Mouse (Mus musculus) spleen, adult 2 months (tissue): ENCODE data around the gene Pros1. TPM values are rescaled to one million over a fixed set of nuclear protein-coding genes. Genes with fewer than 3 reads are reported as not detected.

ENCODE experiments used
- DNase-seq, 2 experiments: peaks; one replicate each; pipeline versions ENCODE4 v3.0.0 to v3.0.0-alpha.2; 2012 to 2021; ENCODE audit warnings: low spot score in 2 of 2, low read depth in 1 of 2
- H3K27ac ChIP-seq: fragments of 200-500 bp; 2 replicates; pipeline ENCODE4 v1.5.1; 2012; ENCODE audit warnings: low read length, inconsistent platforms; ENCODE audit not compliant: insufficient read depth
- H3K27me3 ChIP-seq: fragments of 200-500 bp; 2 replicates; pipeline ENCODE4 v1.6.1; 2012; ENCODE audit warnings: mild to moderate bottlenecking, moderate library complexity, low read length, inconsistent platforms; ENCODE audit not compliant: control insufficient read depth, insufficient read depth
- H3K36me3 ChIP-seq: fragments of 200-500 bp; 2 replicates; pipeline ENCODE4 v1.6.1; 2012; ENCODE audit warnings: mild to moderate bottlenecking, low read length, inconsistent platforms; ENCODE audit not compliant: control insufficient read depth, insufficient read depth
- H3K4me1 ChIP-seq: fragments of 200-500 bp; 2 replicates; pipeline ENCODE4 v1.6.1; 2011; ENCODE audit warnings: inconsistent platforms; ENCODE audit not compliant: control insufficient read depth, insufficient read depth, insufficient read length
- H3K4me3 ChIP-seq: fragments of 200-500 bp; 2 replicates; pipeline ENCODE4 v1.5.1; 2011; ENCODE audit warnings: mild to moderate bottlenecking, inconsistent platforms; ENCODE audit not compliant: insufficient read depth, insufficient read length; ENCODE audit errors: extremely low read depth
- CTCF ChIP-seq: fragments of 200-500 bp; IDR thresholded peaks from 2 replicates; pipeline ENCODE4 v1.5.1; 2011; ENCODE audit warnings: mild to moderate bottlenecking, inconsistent platforms; ENCODE audit not compliant: insufficient read depth, insufficient read length, insufficient replicate concordance; ENCODE audit errors: extremely low read depth
- POLR2A ChIP-seq: fragments of 200-500 bp; IDR thresholded peaks from 2 replicates; pipeline ENCODE4 v1.6.1; 2011; ENCODE audit warnings: low read depth, low read length, inconsistent platforms
- WGBS: fragments of 180-500 bp; shearing (Covaris S2); methylation state at CpG from one replicate; pipeline ENCODE4 v1.1.7; 2018; 5-methylcytosine and 5-hydroxymethylcytosine counted together
- polyA plus RNA-seq: library from polyadenylated mRNA; depleted of rRNA; stranded (reverse); fragments of >200 nt; gene quantifications from 2 replicates; pipeline ENCODE4 v1.2.3, GENCODE M21; 2012

Pros1 gene
- polyA plus RNA-seq, 1 experiment, result 2.5 TPM

GRCm38 (mm10) chr16:62858018-62858417 is 3.9 kb downstream of the Pros1 start:
- H3K4me3 ChIP-seq, result no peak overlapping the region
- no peaks in the 10 kb centered on the region for H3K36me3 ChIP-seq
- WGBS, result 84% methylated on average over 1 of the region's 1 CpGs
- no peaks in the 10 kb centered on the region; the same call in 1 of the 2 replicates for H3K27me3 ChIP-seq
- peaks cover 6% of the 10 kb centered on the region for H3K4me1 ChIP-seq
- TF ChIP-seq POLR2A (no peak), CTCF (no peak)
- DNase-seq, result no peak
- no peak overlapping the region for H3K27ac ChIP-seq

- no peak overlapping the region for H3K4me3 ChIP-seq
- no peaks in the 10 kb centered on the region for H3K36me3 ChIP-seq
- TF ChIP-seq POLR2A, result no peak
- TF ChIP-seq CTCF, result no peak
- WGBS, result 87% methylated on average over 1 of the region's 1 CpGs
- no peak overlapping the region for H3K27ac ChIP-seq
- H3K4me1 ChIP-seq, result no peaks in the 10 kb centered on the region
- H3K27me3 ChIP-seq, result no peaks in the 10 kb centered on the region
- no peak for DNase-seq
Observed at GRCm38 (mm10) chr16:62860140-62860539, 6.0 kb downstream of the Pros1 start.

GRCm38 (mm10) chr16:62861455-62861854 is 7.3 kb downstream of the Pros1 start:
- Histone ChIP-seq H3K4me1 (no peaks in the 10 kb centered on the region), H3K27ac (no peak overlapping the region), H3K27me3 (no peaks in the 10 kb centered on the region), H3K4me3 (no peak overlapping the region), H3K36me3 (no peaks in the 10 kb centered on the region)
- TF ChIP-seq CTCF (no peak), POLR2A (no peak)
- WGBS, result 55% methylated on average over 6 of the region's 6 CpGs
- DNase-seq, result no peak

- H3K36me3 ChIP-seq, result no peaks in the 10 kb centered on the region
- H3K4me3 ChIP-seq, result no peak overlapping the region
- no peak overlapping the region for H3K27ac ChIP-seq
- TF ChIP-seq POLR2A (no peak), CTCF (no peak)
- 83% methylated on average over 5 of the region's 5 CpGs for WGBS
- no peak for DNase-seq
- no peaks in the 10 kb centered on the region for H3K27me3 ChIP-seq
- H3K4me1 ChIP-seq, result no peaks in the 10 kb centered on the region
Observed at GRCm38 (mm10) chr16:62872688-62873117, 18.6 kb downstream of the Pros1 start.

- no peak for TF ChIP-seq CTCF
- no peak for TF ChIP-seq POLR2A
- H3K4me1 ChIP-seq, result no peaks in the 10 kb centered on the region
- WGBS, result 56% methylated on average over 4 of the region's 4 CpGs
Observed at GRCm38 (mm10) chr16:62873180-62873579, 19.1 kb downstream of the Pros1 start.

GRCm38 (mm10) chr16:62874065-62874464 is 20.0 kb downstream of the Pros1 start:
- H3K4me3 ChIP-seq, result no peak overlapping the region
- TF ChIP-seq POLR2A (no peak), CTCF (no peak)
- no peaks in the 10 kb centered on the region for H3K27me3 ChIP-seq
- no peak for DNase-seq
- H3K4me1 ChIP-seq, result no peaks in the 10 kb centered on the region
- no peak overlapping the region for H3K27ac ChIP-seq
- WGBS, result 84% methylated on average over 6 of the region's 6 CpGs
- H3K36me3 ChIP-seq, result no peaks in the 10 kb centered on the region

More at GRCm38 (mm10) chr16:62873180-62873579, 19.1 kb downstream of the Pros1 start:
- Histone ChIP-seq H3K27ac (no peak overlapping the region), H3K27me3 (no peaks in the 10 kb centered on the region), H3K4me3 (no peak overlapping the region), H3K36me3 (no peaks in the 10 kb centered on the region)
- DNase-seq, result no peak

- H3K27me3 ChIP-seq, result no peaks in the 10 kb centered on the region
- 26% methylated on average over 3 of the region's 3 CpGs for WGBS
- no peak for TF ChIP-seq POLR2A
- no peak for TF ChIP-seq CTCF
- no peak overlapping the region for H3K4me3 ChIP-seq
- no peak for DNase-seq
- H3K27ac ChIP-seq, result no peak overlapping the region
- no peaks in the 10 kb centered on the region for H3K4me1 ChIP-seq
- no peaks in the 10 kb centered on the region for H3K36me3 ChIP-seq
Observed at GRCm38 (mm10) chr16:62895824-62896223, 41.7 kb downstream of the Pros1 start.
